Mouse (Mus musculus): ENCODE results near the gene Dbp.

The Dbp gene

GRCm38 (mm10) chr7:45716460-45716857 is 11.6 kb downstream of the Dbp start:
- Histone ChIP-seq H3K27me3 (ENCODE audit: insufficient read depth, low read length) (no peaks in the 10 kb centered on the region), H3K36me3 (ENCODE audit: insufficient read depth, low read length) (peaks cover 69% of the 10 kb centered on the region), H3K4me3 (replicated peaks; ENCODE audit: low read length) (peak overlapping the region; percentile 85; the same call in 1 of the 2 replicates), H3K4me1 (replicated peaks; ENCODE audit: low read depth, low read length) (peaks cover 71% of the 10 kb centered on the region), H3K9me3 (ENCODE audit: low read length) (no peaks in the 10 kb centered on the region)
- TF ChIP-seq NANOG (IDR thresholded peaks at IDR 0.05; ENCODE audit: borderline replicate concordance, low read length) (no peak), POU5F1 (IDR thresholded peaks at IDR 0.05; ENCODE audit: borderline replicate concordance, low read length) (no peak), CTCF (conservative IDR thresholded peaks at IDR 0.05; ENCODE audit: low read length) (no peak)

- no peak for TF ChIP-seq CTCF (conservative IDR thresholded peaks at IDR 0.05; ENCODE audit: low read length)
- no peak for TF ChIP-seq NANOG (IDR thresholded peaks at IDR 0.05; ENCODE audit: borderline replicate concordance, low read length)
- no peak for TF ChIP-seq POU5F1 (IDR thresholded peaks at IDR 0.05; ENCODE audit: borderline replicate concordance, low read length)
- H3K4me3 ChIP-seq (replicated peaks; ENCODE audit: low read length) = peak overlapping the region; percentile 99
- peaks cover 71% of the 10 kb centered on the region for H3K4me1 ChIP-seq (replicated peaks; ENCODE audit: low read depth, low read length)
- H3K9me3 ChIP-seq (ENCODE audit: low read length) = no peaks in the 10 kb centered on the region
- no peaks in the 10 kb centered on the region for H3K27me3 ChIP-seq (ENCODE audit: insufficient read depth, low read length)
- peaks cover 69% of the 10 kb centered on the region for H3K36me3 ChIP-seq (ENCODE audit: insufficient read depth, low read length)
Measured at GRCm38 (mm10) chr7:45716952-45717917, 12.3 kb downstream of the Dbp start.

- H3K36me3 ChIP-seq (ENCODE audit: insufficient read depth, low read length) = peaks cover 69% of the 10 kb centered on the region
- H3K9me3 ChIP-seq (ENCODE audit: low read length) = no peaks in the 10 kb centered on the region
- no peaks in the 10 kb centered on the region for H3K27me3 ChIP-seq (ENCODE audit: insufficient read depth, low read length)
- TF ChIP-seq NANOG (IDR thresholded peaks at IDR 0.05; ENCODE audit: borderline replicate concordance, low read length) (no peak), POU5F1 (IDR thresholded peaks at IDR 0.05; ENCODE audit: borderline replicate concordance, low read length) (no peak), CTCF (conservative IDR thresholded peaks at IDR 0.05; ENCODE audit: low read length) (no peak)
- H3K4me1 ChIP-seq (replicated peaks; ENCODE audit: low read depth, low read length) = peaks cover 71% of the 10 kb centered on the region
- H3K4me3 ChIP-seq (replicated peaks; ENCODE audit: low read length) = peak within 1 kb of the TSS; percentile 99
Measured at GRCm38 (mm10) chr7:45717918-45718297, 13.0 kb downstream of the Dbp start, which contains the start of gene Sphk2. Gene Sphk2 (minus strand): TSS chr7:45718002.

- Histone ChIP-seq H3K36me3 (ENCODE audit: insufficient read depth, low read length) (peaks cover 69% of the 10 kb centered on the region), H3K9me3 (ENCODE audit: low read length) (no peaks in the 10 kb centered on the region), H3K4me3 (replicated peaks; ENCODE audit: low read length) (peak overlapping the region; percentile 99), H3K27me3 (ENCODE audit: insufficient read depth, low read length) (no peaks in the 10 kb centered on the region), H3K4me1 (replicated peaks; ENCODE audit: low read depth, low read length) (peaks cover 68% of the 10 kb centered on the region)
- no peak for TF ChIP-seq CTCF (conservative IDR thresholded peaks at IDR 0.05; ENCODE audit: low read length)
- TF ChIP-seq NANOG (IDR thresholded peaks at IDR 0.05; ENCODE audit: borderline replicate concordance, low read length) = no peak
- no peak for TF ChIP-seq POU5F1 (IDR thresholded peaks at IDR 0.05; ENCODE audit: borderline replicate concordance, low read length)
Measured at GRCm38 (mm10) chr7:45718331-45718730, 13.4 kb downstream of the Dbp start.

- Histone ChIP-seq H3K36me3 (ENCODE audit: insufficient read depth, low read length) (peaks cover 69% of the 10 kb centered on the region), H3K27me3 (ENCODE audit: insufficient read depth, low read length) (no peaks in the 10 kb centered on the region), H3K4me3 (replicated peaks; ENCODE audit: low read length) (peak overlapping the region; percentile 99), H3K4me1 (replicated peaks; ENCODE audit: low read depth, low read length) (peaks cover 66% of the 10 kb centered on the region), H3K9me3 (ENCODE audit: low read length) (no peaks in the 10 kb centered on the region)
- TF ChIP-seq CTCF (conservative IDR thresholded peaks at IDR 0.05; ENCODE audit: low read length) (no peak), POU5F1 (IDR thresholded peaks at IDR 0.05; ENCODE audit: borderline replicate concordance, low read length) (no peak), NANOG (IDR thresholded peaks at IDR 0.05; ENCODE audit: borderline replicate concordance, low read length) (no peak)
Measured at GRCm38 (mm10) chr7:45719180-45719579, 14.3 kb downstream of the Dbp start.

- Histone ChIP-seq H3K9me3 (ENCODE audit: low read length) (no peaks in the 10 kb centered on the region), H3K4me1 (replicated peaks; ENCODE audit: low read depth, low read length) (peaks cover 67% of the 10 kb centered on the region), H3K27me3 (ENCODE audit: insufficient read depth, low read length) (no peaks in the 10 kb centered on the region), H3K4me3 (replicated peaks; ENCODE audit: low read length) (peak overlapping the region; percentile 99), H3K36me3 (ENCODE audit: insufficient read depth, low read length) (peaks cover 75% of the 10 kb centered on the region)
- TF ChIP-seq NANOG (IDR thresholded peaks at IDR 0.05; ENCODE audit: borderline replicate concordance, low read length) (no peak), POU5F1 (IDR thresholded peaks at IDR 0.05; ENCODE audit: borderline replicate concordance, low read length) (no peak), CTCF (conservative IDR thresholded peaks at IDR 0.05; ENCODE audit: low read length) (no peak)
Measured at GRCm38 (mm10) chr7:45719738-45720412, 15.0 kb downstream of the Dbp start.

- Histone ChIP-seq H3K27me3 (ENCODE audit: insufficient read depth, low read length) (no peaks in the 10 kb centered on the region), H3K4me3 (replicated peaks; ENCODE audit: low read length) (peak within 1 kb of the TSS; percentile 99), H3K36me3 (ENCODE audit: insufficient read depth, low read length) (peaks cover 82% of the 10 kb centered on the region), H3K4me1 (replicated peaks; ENCODE audit: low read depth, low read length) (peaks cover 71% of the 10 kb centered on the region), H3K9me3 (ENCODE audit: low read length) (no peaks in the 10 kb centered on the region)
- TF ChIP-seq CTCF (conservative IDR thresholded peaks at IDR 0.05; ENCODE audit: low read length) (peak; percentile 34; the same call in 1 of the 2 replicates), POU5F1 (IDR thresholded peaks at IDR 0.05; ENCODE audit: borderline replicate concordance, low read length) (no peak)
Measured at GRCm38 (mm10) chr7:45720413-45721233, 15.7 kb downstream of the Dbp start, which contains the start of gene Fam83e. Gene Fam83e (plus strand): TSS chr7:45721212.
